Mouse (Mus musculus) liver, embryonic 14.5 days (tissue): ENCODE measurements around the gene Frmd4a. TPM values are rescaled to one million over a fixed set of nuclear protein-coding genes. Genes with fewer than 3 reads are reported as not detected.
A peak's percentile ranks its signal among the peaks of the same experiment; 100 is the strongest.

ENCODE experiments used
- ATAC-seq: fragments of 200-750 bp; cut with Nextera tagmentation; 2 replicates; pipeline ENCODE4 v1.8.0; 2017; ENCODE audit warnings: moderate number of reproducible peaks, mild to moderate bottlenecking, moderate library complexity; ENCODE audit not compliant: insufficient read depth
- DNase-seq, 3 experiments: peaks; one replicate each; pipeline ENCODE4 v3.0.0-alpha.2; 2012 to 2013; ENCODE audit warnings: low read depth in 3 of 3, low spot score in 3 of 3
- H3K27ac ChIP-seq: fragments of 300-500 bp; sonication (generic); 2 replicates; pipeline ENCODE4 v1.5.1; 2014; ENCODE audit warnings: moderate library complexity, mild to moderate bottlenecking, control low read depth, inconsistent platforms
- H3K27me3 ChIP-seq: fragments of 300-500 bp; sonication (generic); 2 replicates; pipeline ENCODE4 v1.6.1; 2014; ENCODE audit warnings: mild to moderate bottlenecking, low read length, moderate library complexity; ENCODE audit not compliant: control insufficient read depth, insufficient read depth
- H3K36me3 ChIP-seq: fragments of 300-500 bp; sonication (generic); replicated peaks from 2 replicates; pipeline ENCODE4 v1.6.1; 2014; ENCODE audit warnings: low read depth; ENCODE audit not compliant: control insufficient read depth, insufficient read depth
- H3K4me1 ChIP-seq, 2 experiments: fragments of 200-500 bp in 1 of 2; fragments of 300-500 bp in 1 of 2; sonication (generic) in 1 of 2; replicated peaks; 2 replicates each; pipeline ENCODE4 v1.6.1; 2012 to 2014; ENCODE audit warnings: antibody characterized with exemption in 1 of 2, inconsistent platforms in 1 of 2, low read length in 1 of 2; ENCODE audit not compliant: control insufficient read depth in 2 of 2, insufficient read depth in 2 of 2
- H3K4me2 ChIP-seq: fragments of 300-500 bp; sonication (generic); 2 replicates; pipeline ENCODE4 v1.6.1; 2014; ENCODE audit warnings: low read depth, mild to moderate bottlenecking, control low read depth, moderate library complexity
- H3K4me3 ChIP-seq, 2 experiments: fragments of 200-500 bp in 1 of 2; fragments of 300-500 bp in 1 of 2; sonication (generic) in 1 of 2; 2 replicates each; pipeline ENCODE4 v1.5.1; 2012 to 2014; ENCODE audit warnings: low read depth in 2 of 2, low read length in 2 of 2, mild to moderate bottlenecking in 2 of 2, control low read depth in 1 of 2, inconsistent platforms in 1 of 2, moderate library complexity in 1 of 2; ENCODE audit not compliant: insufficient read depth in 1 of 2
- H3K9ac ChIP-seq: fragments of 300-500 bp; sonication (generic); replicated peaks from 2 replicates; pipeline ENCODE4 v1.6.1; 2014; ENCODE audit warnings: mild to moderate bottlenecking, control low read depth, moderate library complexity
- H3K9me3 ChIP-seq: fragments of 300-500 bp; sonication (generic); 2 replicates; pipeline ENCODE4 v1.6.1; 2016; ENCODE audit warnings: low read length, mixed read lengths; ENCODE audit not compliant: control insufficient read depth
- CTCF ChIP-seq: IDR thresholded peaks from 2 replicates; pipeline ENCODE4 v1.5.1; 2016; ENCODE audit warnings: antibody characterized with exemption, low read depth, control low read depth
- EP300 ChIP-seq: IDR thresholded peaks from 2 replicates; pipeline ENCODE4 v1.6.1; 2016; ENCODE audit warnings: antibody characterized with exemption, low read depth
- WGBS: fragments of 180-500 bp; shearing (Covaris S2); extraction: QIAGEN DNeasy Blood & Tissue Kit; methylation state at CpG from one replicate; pipeline ENCODE4 v1.1.7; 2014; ENCODE audit not compliant: insufficient replicate concordance; 5-methylcytosine and 5-hydroxymethylcytosine counted together
- polyA plus RNA-seq, 2 experiments: library from polyadenylated mRNA; depleted of rRNA in 1 of 2; stranded (reverse) in 1 of 2; unstranded in 1 of 2; fragments of >200 nt; fragmentation: Nextera tagmentation in 1 of 2; extraction: Ambion mirVana in 1 of 2; gene quantifications; 2 replicates each; pipeline versions ENCODE4 v1.2.1 to v1.2.3; 2012 to 2014

Gene Frmd4a
- polyA plus RNA-seq, 2 experiments: 11.0 to 11.2 TPM

DNA sequence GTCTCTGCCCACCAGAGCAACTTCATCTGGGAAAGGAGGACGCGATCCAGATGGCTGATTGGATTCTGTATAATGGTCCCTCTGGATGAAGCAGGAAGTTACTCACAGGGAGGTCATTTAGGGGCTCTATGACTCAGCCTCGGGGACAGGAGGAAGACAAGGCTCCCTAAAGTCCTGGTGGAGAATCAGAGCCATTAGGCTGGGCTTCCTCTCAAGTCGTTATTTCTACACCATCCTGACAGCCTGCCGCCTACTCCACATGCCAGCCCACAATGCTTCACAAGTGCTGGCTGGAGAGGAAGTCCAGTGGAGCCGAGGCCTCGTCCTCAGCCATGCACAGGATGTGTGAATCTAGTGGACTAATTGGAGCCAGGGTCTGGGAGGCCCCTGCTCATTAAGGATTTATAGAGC, 537.7 kb downstream of the Frmd4a start:
- ATAC-seq (no peak), DNase-seq (no peak)
- H3K9me3 ChIP-seq: no peaks in the 10 kb centered on the region
- WGBS: 33% methylated on average over 7 of the region's 7 CpGs
- H3K4me2 ChIP-seq: no peak overlapping the region
- H3K4me1 ChIP-seq: peaks cover 43 to 63% of the 10 kb centered on the region in 2 experiments
- TF ChIP-seq CTCF: no peak
- TF ChIP-seq EP300: no peak
- no peaks in the 10 kb centered on the region for H3K27me3 ChIP-seq
- H3K27ac ChIP-seq: no peak overlapping the region
- H3K4me3 ChIP-seq: no peak overlapping the region
- H3K36me3 ChIP-seq: no peaks in the 10 kb centered on the region
- no peak overlapping the region for H3K9ac ChIP-seq

DNA sequence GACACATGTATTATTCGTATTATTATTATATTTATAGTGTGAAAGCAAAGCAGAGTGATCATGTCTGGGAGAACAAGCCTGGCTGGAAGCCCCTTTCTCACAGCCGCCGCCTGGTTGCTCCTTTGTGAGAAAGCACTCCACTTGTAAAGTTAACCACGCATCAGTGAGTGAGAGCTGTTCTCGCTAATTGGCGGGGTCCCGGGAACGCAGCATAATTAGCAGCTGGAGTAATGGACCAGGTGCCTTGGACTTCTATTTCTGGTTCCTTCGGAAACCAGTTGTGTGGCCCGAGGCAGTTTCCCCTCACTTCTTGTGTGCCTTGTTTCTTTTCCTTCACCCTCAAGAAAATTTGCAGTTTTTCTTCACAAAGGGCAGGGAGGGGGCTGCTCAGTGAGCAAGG, 538.7 kb downstream of the Frmd4a start:
- Histone ChIP-seq H3K4me3 (no peak overlapping the region), H3K27me3 (no peaks in the 10 kb centered on the region), H3K36me3 (no peaks in the 10 kb centered on the region), H3K4me2 (no peak overlapping the region), H3K9ac (no peak overlapping the region), H3K4me1 (peaks cover 43 to 60% of the 10 kb centered on the region in 2 experiments), H3K9me3 (no peaks in the 10 kb centered on the region), H3K27ac (no peak overlapping the region)
- no peak for TF ChIP-seq CTCF
- no peak for TF ChIP-seq EP300
- DNase-seq (no peak), ATAC-seq (no peak)
- WGBS: 75% methylated on average over 10 of the region's 10 CpGs

DNA sequence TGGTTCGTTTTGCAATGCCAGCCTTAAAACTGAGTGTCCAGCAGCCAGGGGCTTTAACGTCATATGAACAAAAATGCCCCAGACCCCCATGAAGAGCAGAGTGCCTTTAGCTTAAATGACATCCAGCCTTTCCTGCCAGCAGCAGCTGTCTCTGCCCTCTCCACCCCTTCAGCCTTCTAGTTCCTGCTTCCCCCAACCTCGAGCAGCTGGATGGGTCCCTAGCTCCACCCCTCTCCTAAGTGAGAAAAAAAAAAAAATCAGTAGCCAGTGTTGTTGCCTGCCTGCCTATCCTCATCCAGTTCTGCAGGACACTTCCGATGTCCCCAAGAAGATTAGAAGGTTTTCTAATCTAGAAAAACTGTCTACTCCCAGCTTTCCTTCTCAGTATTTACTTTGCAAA, 539.5 kb downstream of the Frmd4a start:
- WGBS: 21% methylated on average over 4 of the region's 4 CpGs
- peak overlapping the region; percentile 98 for H3K27ac ChIP-seq
- TF ChIP-seq EP300 (no peak), CTCF (no peak)
- H3K36me3 ChIP-seq: peaks cover 3% of the 10 kb centered on the region; the same call in 1 of the 2 replicates
- H3K4me1 ChIP-seq: peaks cover 36 to 56% of the 10 kb centered on the region in 2 experiments
- H3K27me3 ChIP-seq: no peaks in the 10 kb centered on the region
- peak overlapping the region; percentile 23; the same call in 1 of the 2 replicates for H3K9ac ChIP-seq
- H3K9me3 ChIP-seq: no peaks in the 10 kb centered on the region
- no peak for ATAC-seq
- peak overlapping the region; percentile 92 for H3K4me2 ChIP-seq
- peak overlapping the region in 1 of 2 experiments; percentile 9; a peak in 1 of 4 replicates for H3K4me3 ChIP-seq
- DNase-seq: no peak

DNA sequence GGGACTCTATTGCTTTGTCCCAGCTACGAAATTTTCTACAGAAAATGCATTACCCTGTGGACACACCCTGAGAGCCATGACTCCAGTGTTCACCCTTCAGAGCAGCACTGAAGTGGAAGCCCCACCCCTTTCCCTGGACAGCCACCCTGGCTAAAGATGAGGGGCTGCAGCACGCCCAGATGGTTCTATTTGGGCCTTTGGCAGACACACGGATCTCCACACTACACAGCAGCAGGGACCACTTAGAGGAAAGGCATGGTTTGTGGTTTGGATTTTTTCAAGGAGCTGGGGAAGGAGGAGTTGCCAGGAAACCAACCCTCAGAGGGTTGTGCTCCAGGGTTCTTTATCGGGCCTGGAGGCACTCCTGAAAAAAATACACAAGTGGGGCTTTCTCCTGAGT, 539.9 kb downstream of the Frmd4a start:
- H3K27me3 ChIP-seq: no peaks in the 10 kb centered on the region
- no peaks in the 10 kb centered on the region for H3K9me3 ChIP-seq
- H3K4me2 ChIP-seq: peak overlapping the region; percentile 92
- peaks cover 35 to 56% of the 10 kb centered on the region in 2 experiments for H3K4me1 ChIP-seq
- DNase-seq (no peak), ATAC-seq (no peak)
- 24% methylated on average over 4 of the region's 4 CpGs for WGBS
- TF ChIP-seq EP300: 0 out of 2 replicates have a peak, but pooled peaks have one; percentile 3
- no peak for TF ChIP-seq CTCF
- peak overlapping the region in 1 of 2 experiments; percentile 9; a peak in 1 of 4 replicates for H3K4me3 ChIP-seq
- peak overlapping the region; percentile 98 for H3K27ac ChIP-seq
- peaks cover 3% of the 10 kb centered on the region; the same call in 1 of the 2 replicates for H3K36me3 ChIP-seq
- peak overlapping the region; percentile 92 for H3K9ac ChIP-seq

DNA sequence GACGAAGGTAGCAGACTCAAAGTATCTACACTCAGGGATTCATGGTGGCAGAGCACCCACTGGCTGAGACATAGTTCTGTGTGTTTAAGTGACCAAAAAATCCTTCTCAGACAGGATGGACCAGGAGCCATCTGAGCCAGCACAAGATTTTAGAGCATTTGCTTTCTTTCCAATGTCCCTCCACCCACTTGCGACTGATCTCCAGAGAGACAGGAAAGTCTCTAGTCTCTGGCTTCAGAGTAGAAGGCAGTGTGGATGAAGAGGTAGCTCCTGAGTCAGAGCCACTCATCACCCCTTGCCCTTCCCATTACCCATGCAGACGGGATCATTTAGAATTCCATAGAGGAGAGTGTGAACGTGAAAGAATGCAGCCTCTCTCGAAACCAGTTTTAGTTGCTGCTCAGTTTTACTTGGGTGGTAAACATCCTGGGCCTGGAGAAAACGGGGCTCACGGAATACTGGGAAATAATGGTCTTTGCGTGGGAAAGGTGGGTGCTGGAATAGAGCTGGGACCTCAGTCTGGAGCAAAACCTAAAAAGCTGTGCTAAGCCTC, 541.2 kb downstream of the Frmd4a start:
- TF ChIP-seq CTCF: no peak
- no peak for TF ChIP-seq EP300
- Histone ChIP-seq H3K4me2 (peak overlapping the region; percentile 92), H3K9ac (peak overlapping the region; percentile 92), H3K27me3 (no peaks in the 10 kb centered on the region), H3K9me3 (no peaks in the 10 kb centered on the region), H3K4me3 (peak overlapping the region; percentile 83 to 88), H3K36me3 (peaks cover 10% of the 10 kb centered on the region), H3K27ac (peak overlapping the region; percentile 98), H3K4me1 (peaks cover 40 to 60% of the 10 kb centered on the region in 2 experiments)
- no peak for ATAC-seq
- 13% methylated on average over 8 of the region's 8 CpGs for WGBS
- no peak for DNase-seq
